Mouse (Mus musculus) cortical plate, adult 2 months (tissue): ENCODE measurements around the gene Ccn2.

Experiments used
- CTCF ChIP-seq: fragments of 200-500 bp; IDR thresholded peaks from 2 replicates; pipeline ENCODE4 v1.5.1; 2011; ENCODE audit warnings: mild to moderate bottlenecking, control low read depth, low read length; ENCODE audit not compliant: insufficient read depth; ENCODE audit errors: extremely low read depth
- POLR2A ChIP-seq: fragments of 200-500 bp; IDR thresholded peaks from 2 replicates; pipeline ENCODE4 v1.6.1; 2011; ENCODE audit warnings: mild to moderate bottlenecking, low read length, control low read depth; ENCODE audit not compliant: insufficient read depth; ENCODE audit errors: extremely low read depth

DNA sequence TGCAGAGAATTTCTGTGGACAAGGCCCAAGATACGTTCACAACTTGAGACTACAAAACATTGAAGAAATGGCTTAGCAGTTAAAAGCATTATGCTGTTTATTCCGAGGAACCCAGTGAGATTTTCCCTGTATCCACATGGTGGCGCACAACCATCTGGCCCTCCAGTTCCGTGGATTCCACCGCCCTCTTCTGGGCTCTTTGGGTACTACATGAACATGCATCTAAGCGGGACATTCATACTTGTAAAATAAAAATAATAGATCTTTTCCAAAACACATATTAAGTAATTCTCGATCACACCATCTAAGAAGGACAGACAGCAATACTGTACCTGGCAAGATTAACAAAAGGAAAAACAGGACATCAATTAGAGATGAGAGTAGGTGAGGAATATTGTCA is 27.3 kb downstream of the Ccn2 start:
- TF ChIP-seq POLR2A (no peak), CTCF (peak; percentile 92)
